Mouse (Mus musculus) C2C12 (cell line): Measurements from ENCODE around the gene Nfix.

Source experiments
- CEBPB ChIP-seq: IDR thresholded peaks from one replicate; pipeline ENCODE4 v1.6.1; 2011; ENCODE audit warnings: low read depth, mild to moderate bottlenecking, control low read depth, moderate library complexity
- CTCF ChIP-seq: IDR thresholded peaks from one replicate; pipeline ENCODE4 v1.5.1; 2011; ENCODE audit not compliant: control insufficient read depth, insufficient read depth, insufficient read length
- FOSL1 ChIP-seq: IDR thresholded peaks from one replicate; pipeline ENCODE4 v1.8.0; 2011; ENCODE audit warnings: mild to moderate bottlenecking, low read length; ENCODE audit not compliant: poor library complexity, insufficient read depth, severe bottlenecking
- MAX ChIP-seq: IDR thresholded peaks from one replicate; pipeline ENCODE4 v1.6.1; 2011; ENCODE audit warnings: mild to moderate bottlenecking, control low read depth
- MYOD1 ChIP-seq: IDR thresholded peaks from one replicate; pipeline ENCODE4 v1.6.1; 2011; ENCODE audit warnings: low read depth; ENCODE audit not compliant: control insufficient read depth, insufficient read length
- MYOG ChIP-seq: IDR thresholded peaks from one replicate; pipeline ENCODE4 v1.6.1; 2011; ENCODE audit not compliant: control insufficient read depth, insufficient read length; ENCODE audit errors: extremely low read depth
- USF1 ChIP-seq: IDR thresholded peaks from one replicate; pipeline ENCODE4 v1.6.1; 2011; ENCODE audit warnings: low read depth, mild to moderate bottlenecking, control low read depth, moderate library complexity

GRCm38 (mm10) chr8:84834002-84834865 lies 34.1 kb upstream of the Nfix start:
- TF ChIP-seq CTCF (no peak), FOSL1 (no peak), MAX (no peak), USF1 (no peak), MYOD1 (no peak), MYOG (no peak), CEBPB (no peak)
